13 mouse cellular contexts compared by ENCODE assay signal in genomic region chr17:13542856-13543255, GRCm38 (mm10).
DNase-seq lines count a peak whose midpoint lies in the region; ATAC-seq lines count a peak whose summit lies in the region.
"Had no signal": no experiment of that assay in that cellular context is flagged by ENCODE, and none has a peak within 500 bp of the region (broad histone marks: within the 10 kb centered on the region; RNA-seq: fewer than 3 reads in every experiment).

No protein-coding gene starts in this region.

- H3K4me3 ChIP-seq in heart, embryonic 11.5 days (ENCODE audit: low read depth, low read length): no peak overlapping the region
- H3K4me3 ChIP-seq in heart, embryonic 10.5 days: no peak overlapping the region
- H3K4me3 ChIP-seq in neural tube, embryonic 14.5 days (ENCODE audit: low read depth, low read length): no peak overlapping the region
- no peak overlapping the region for H3K4me3 ChIP-seq in kidney, embryonic 15.5 days (replicated peaks)
- H3K4me3 ChIP-seq: neural tube, embryonic 12.5 days had no signal

- H3K27ac ChIP-seq in heart, embryonic 11.5 days (ENCODE audit: low read depth, low read length): no peak overlapping the region
- H3K27ac ChIP-seq in heart, embryonic 10.5 days: no peak overlapping the region
- no peak overlapping the region for H3K27ac ChIP-seq in neural tube, embryonic 14.5 days (ENCODE audit: low read depth, low read length)
- H3K27ac ChIP-seq in kidney, embryonic 15.5 days: no peak overlapping the region
- H3K27ac ChIP-seq: neural tube, embryonic 12.5 days had no signal

- WGBS in heart, embryonic 11.5 days (ENCODE audit: insufficient replicate concordance): 73% methylated on average over 10 of the region's 10 CpGs
- 77% methylated on average over 10 of the region's 10 CpGs for WGBS in heart, embryonic 10.5 days
- 79% methylated on average over 10 of the region's 10 CpGs for WGBS in neural tube, embryonic 14.5 days
- WGBS in kidney, embryonic 15.5 days: 84% methylated on average over 10 of the region's 10 CpGs

- H3K36me3 ChIP-seq in heart, embryonic 11.5 days (ENCODE audit: control insufficient read depth, insufficient read depth, low read length): no peaks in the 10 kb centered on the region
- no peaks in the 10 kb centered on the region for H3K36me3 ChIP-seq in heart, embryonic 10.5 days
- no peaks in the 10 kb centered on the region for H3K36me3 ChIP-seq in neural tube, embryonic 14.5 days (ENCODE audit: control insufficient read depth, insufficient read depth, low read length)
- H3K36me3 ChIP-seq in kidney, embryonic 15.5 days: no peaks in the 10 kb centered on the region
- H3K36me3 ChIP-seq: neural tube, embryonic 12.5 days had no signal

- H3K9me3 ChIP-seq in heart, embryonic 11.5 days (replicated peaks; ENCODE audit: control insufficient read depth, low read length): peaks cover 69% of the 10 kb centered on the region
- peaks cover 73% of the 10 kb centered on the region for H3K9me3 ChIP-seq in heart, embryonic 10.5 days
- H3K9me3 ChIP-seq in neural tube, embryonic 14.5 days (ENCODE audit: control insufficient read depth, low read length): peaks cover 61% of the 10 kb centered on the region
- H3K9me3 ChIP-seq in kidney, embryonic 15.5 days (replicated peaks): peaks cover 64% of the 10 kb centered on the region

- no peak overlapping the region for H3K9ac ChIP-seq in heart, embryonic 11.5 days (ENCODE audit: low read depth, low read length)
- H3K9ac ChIP-seq in neural tube, embryonic 14.5 days (replicated peaks; ENCODE audit: low read depth, low read length): no peak overlapping the region
- no peak overlapping the region for H3K9ac ChIP-seq in kidney, embryonic 15.5 days
- H3K9ac ChIP-seq: liver, postnatal 0 days; neural tube, embryonic 12.5 days had no signal

- no peak overlapping the region for H3K4me2 ChIP-seq in heart, embryonic 11.5 days
- no peak overlapping the region for H3K4me2 ChIP-seq in neural tube, embryonic 14.5 days (ENCODE audit: low read depth, low read length)
- H3K4me2 ChIP-seq in kidney, embryonic 15.5 days: no peak overlapping the region
- H3K4me2 ChIP-seq: neural tube, embryonic 12.5 days had no signal

- H3K4me1 ChIP-seq in heart, embryonic 11.5 days (ENCODE audit: control insufficient read depth, insufficient read depth, low read length): no peaks in the 10 kb centered on the region
- no peaks in the 10 kb centered on the region for H3K4me1 ChIP-seq in heart, embryonic 10.5 days
- H3K4me1 ChIP-seq in neural tube, embryonic 14.5 days (ENCODE audit: control insufficient read depth, insufficient read depth, low read length): no peaks in the 10 kb centered on the region
- H3K4me1 ChIP-seq in kidney, embryonic 15.5 days: no peaks in the 10 kb centered on the region
- H3K4me1 ChIP-seq: neural tube, embryonic 12.5 days had no signal

- ATAC-seq in heart, embryonic 11.5 days (replicated peaks; ENCODE audit: insufficient number of reproducible peaks, low FRiP score, low TSS enrichment): 0 out of 2 replicates have a peak, but pooled peaks have one; percentile 19
- ATAC-seq in neural tube, embryonic 14.5 days (ENCODE audit: low read depth): peak; percentile 25; the same call in 1 of the 2 replicates
- no peak for ATAC-seq in kidney, embryonic 15.5 days (replicated peaks; ENCODE audit: low FRiP score)
- ATAC-seq: liver, postnatal 0 days had no signal

- no peaks in the 10 kb centered on the region for H3K27me3 ChIP-seq in heart, embryonic 11.5 days (ENCODE audit: control insufficient read depth, insufficient read depth, low read length)
- H3K27me3 ChIP-seq in heart, embryonic 10.5 days (ENCODE audit: insufficient read depth, poor library complexity, severe bottlenecking): no peaks in the 10 kb centered on the region
- no peaks in the 10 kb centered on the region for H3K27me3 ChIP-seq in neural tube, embryonic 14.5 days (ENCODE audit: control insufficient read depth, insufficient read depth, low read length)
- no peaks in the 10 kb centered on the region for H3K27me3 ChIP-seq in kidney, embryonic 15.5 days
- H3K27me3 ChIP-seq: neural tube, embryonic 12.5 days had no signal

- no peak for DNase-seq in heart, embryonic 10.5 days (ENCODE audit: low spot score)
- DNase-seq in neural tube, embryonic 10.5 days (ENCODE audit: extremely low spot score, low spot score): no peak
- peak; percentile 85 for DNase-seq in forelimb bud, embryonic 11.5 days (ENCODE audit: low read depth, low spot score)
- DNase-seq in thymus, postnatal 14 days: peak; percentile 29
- DNase-seq in kidney, adult 11 months: no peak
- DNase-seq: cerebellum, adult 9-10 months; gastrocnemius, postnatal 25 days; kidney, postnatal 4 days; liver, postnatal 0 days had no signal

Comparison
In these comparisons a context has a peak if more than half of its experiments do, and no peak if none do; other contexts are left out.
1. DNase-seq: peak in forelimb bud, embryonic 11.5 days (single experiment) and thymus, postnatal 14 days (single experiment); none in heart, embryonic 10.5 days (single experiment), neural tube, embryonic 10.5 days (single experiment) and kidney, adult 11 months (single experiment).